Mouse (Mus musculus): ENCODE data around the gene Rwdd2a.

The Rwdd2a gene

GRCm38 (mm10) chr9:86571540-86572135, at the start of gene Rwdd2a, which contains the start of gene Pgm3:
Rwdd2a (plus strand) TSS chr9:86571991.
Pgm3 (minus strand) TSS chr9:86571842.
- DNase-seq (ENCODE audit: low spot score) = peak; percentile 96

GRCm38 (mm10) chr9:86522335-86522734, 49.5 kb upstream of the Rwdd2a start:
- DNase-seq (ENCODE audit: low spot score) = no peak

GRCm38 (mm10) chr9:86525600-86525999, 46.2 kb upstream of the Rwdd2a start:
- DNase-seq (ENCODE audit: low spot score) = no peak

GRCm38 (mm10) chr9:86534071-86534470, 37.7 kb upstream of the Rwdd2a start:
- DNase-seq (ENCODE audit: low spot score) = no peak

GRCm38 (mm10) chr9:86543451-86543850, 28.3 kb upstream of the Rwdd2a start:
- DNase-seq (ENCODE audit: low spot score) = no peak

- DNase-seq (ENCODE audit: low spot score) = no peak
These were observed 27.2 kb upstream of the Rwdd2a start for GRCm38 (mm10) chr9:86544559-86544958.

GRCm38 (mm10) chr9:86549637-86550162, 22.1 kb upstream of the Rwdd2a start:
- DNase-seq (ENCODE audit: low spot score) = no peak

- no peak for DNase-seq (ENCODE audit: low spot score)
These were observed 21.1 kb upstream of the Rwdd2a start for GRCm38 (mm10) chr9:86550717-86551116.

- DNase-seq (ENCODE audit: low spot score) = no peak
These were observed 17.9 kb upstream of the Rwdd2a start for GRCm38 (mm10) chr9:86553886-86554285.

- no peak for DNase-seq (ENCODE audit: low spot score)
These were observed 17.1 kb upstream of the Rwdd2a start for GRCm38 (mm10) chr9:86554641-86555040.

GRCm38 (mm10) chr9:86560543-86560942, 11.2 kb upstream of the Rwdd2a start:
- no peak for DNase-seq (ENCODE audit: low spot score)

- no peak for DNase-seq (ENCODE audit: low spot score)
These were observed 2.4 kb upstream of the Rwdd2a start for GRCm38 (mm10) chr9:86569314-86569910.

GRCm38 (mm10) chr9:86570261-86570890, 1.4 kb upstream of the Rwdd2a start:
- no peak for DNase-seq (ENCODE audit: low spot score)

- DNase-seq (ENCODE audit: low spot score) = no peak
These were observed 845 bp upstream of the Rwdd2a start for GRCm38 (mm10) chr9:86570946-86571345.

- DNase-seq (ENCODE audit: low spot score) = no peak
These were observed 405 bp downstream of the Rwdd2a start for GRCm38 (mm10) chr9:86572196-86572595.

GRCm38 (mm10) chr9:86572636-86573291, 973 bp downstream of the Rwdd2a start:
- DNase-seq (ENCODE audit: low spot score) = peak; percentile 89

GRCm38 (mm10) chr9:86573616-86574303, 2.0 kb downstream of the Rwdd2a start:
- DNase-seq (ENCODE audit: low spot score) = no peak

- DNase-seq (ENCODE audit: low spot score) = no peak
These were observed 3.4 kb downstream of the Rwdd2a start for GRCm38 (mm10) chr9:86575178-86575577.

GRCm38 (mm10) chr9:86579657-86580056, 7.9 kb downstream of the Rwdd2a start:
- no peak for DNase-seq (ENCODE audit: low spot score)

GRCm38 (mm10) chr9:86583740-86584139, 11.9 kb downstream of the Rwdd2a start:
- peak; percentile 84 for DNase-seq (ENCODE audit: low spot score)

GRCm38 (mm10) chr9:86587019-86587795, 15.4 kb downstream of the Rwdd2a start:
- DNase-seq (ENCODE audit: low spot score) = no peak

Measured in retina, embryonic 14.5 days (tissue).